Mouse (Mus musculus) cerebellum, adult 2 months (tissue): ENCODE results near the gene Mrs2.

Experiments
- CTCF ChIP-seq: fragments of 200-500 bp; IDR thresholded peaks from 2 replicates; pipeline ENCODE4 v1.5.1; 2011; ENCODE audit warnings: low read depth, mild to moderate bottlenecking, control low read depth, low read length, moderate library complexity, borderline replicate concordance; ENCODE audit not compliant: insufficient read depth
- POLR2A ChIP-seq: fragments of 200-500 bp; IDR thresholded peaks from 2 replicates; pipeline ENCODE4 v1.6.1; 2011; ENCODE audit warnings: low read length, control low read depth, borderline replicate concordance; ENCODE audit not compliant: insufficient read depth

- TF ChIP-seq CTCF (no peak), POLR2A (no peak)
Measured at GRCm38 (mm10) chr13:24965130-24965845, 54.9 kb downstream of the Mrs2 start.
